Mouse (Mus musculus) brain, embryonic 14.5 days (tissue): ENCODE results near the gene C1qtnf3.

Source experiments
- CTCF ChIP-seq: fragments of 200-500 bp; IDR thresholded peaks from 2 replicates; pipeline ENCODE4 v1.5.1; 2012; ENCODE audit warnings: inconsistent platforms, mild to moderate bottlenecking, moderate library complexity, borderline replicate concordance; ENCODE audit not compliant: insufficient read depth, insufficient read length; ENCODE audit errors: extremely low read depth
- POLR2A ChIP-seq: fragments of 200-500 bp; IDR thresholded peaks from 2 replicates; pipeline ENCODE4 v1.6.1; 2012; ENCODE audit warnings: mild to moderate bottlenecking, inconsistent platforms, borderline replicate concordance; ENCODE audit not compliant: poor library complexity, insufficient read depth, insufficient read length, severe bottlenecking; ENCODE audit errors: extremely low read depth

DNA sequence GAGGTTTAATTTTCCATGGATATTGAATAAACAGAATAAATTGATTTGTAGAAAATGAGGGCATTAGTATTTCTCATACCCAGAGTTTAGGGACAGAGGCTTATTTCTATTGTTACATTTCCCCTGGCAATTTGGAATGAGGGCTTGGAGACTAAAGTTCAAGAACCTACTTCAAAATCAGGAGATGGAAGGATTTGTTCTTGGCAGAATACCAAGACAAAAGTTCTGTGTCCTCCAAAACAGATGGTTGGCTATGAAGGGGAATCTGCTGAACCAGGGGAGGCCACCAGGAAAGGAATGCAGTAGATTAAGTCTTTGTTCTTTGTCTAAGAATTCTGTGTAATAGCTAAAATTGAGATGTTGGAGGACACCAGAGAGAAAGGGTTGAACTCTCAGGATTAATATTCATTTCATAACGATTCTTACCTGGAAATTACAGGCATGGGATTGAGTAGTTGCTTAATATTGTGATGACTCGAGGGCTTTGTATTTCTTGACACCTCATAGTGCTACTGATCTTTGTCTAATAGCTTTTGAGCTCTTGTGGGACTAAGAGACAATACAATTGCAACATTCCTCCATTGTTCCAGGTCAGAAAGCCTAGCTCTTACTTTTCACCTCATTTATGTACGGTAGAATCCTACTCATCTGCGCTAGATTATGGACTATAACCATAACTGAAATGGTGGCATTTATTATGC, 35.4 kb upstream of the C1qtnf3 start:
- no peak for TF ChIP-seq CTCF
- TF ChIP-seq POLR2A, result no peak
